22 mouse cellular contexts compared by ENCODE assay signal in genomic region chr4:108336765-108337164, GRCm38 (mm10). TPM values are rescaled to one million over a fixed set of nuclear protein-coding genes. Genes with fewer than 3 reads are reported as not detected.
DNase-seq lines count a peak whose midpoint lies in the region; ATAC-seq and TF ChIP-seq lines count a peak whose summit lies in the region.
"Had no signal": no experiment of that assay in that cellular context is flagged by ENCODE, and none has a peak within 500 bp of the region (broad histone marks: within the 10 kb centered on the region; RNA-seq: fewer than 3 reads in every experiment).

No protein-coding gene starts in this region.

- no peaks in the 10 kb centered on the region; the same call in 1 of the 2 replicates for H3K4me1 ChIP-seq in forebrain, embryonic 16.5 days (replicated peaks; ENCODE audit: control insufficient read depth, insufficient read depth, low read length)
- H3K4me1 ChIP-seq in forebrain, embryonic 12.5 days = peaks cover 14% of the 10 kb centered on the region
- peaks cover 3% of the 10 kb centered on the region; the same call in 1 of the 2 replicates for H3K4me1 ChIP-seq in midbrain, embryonic 11.5 days (ENCODE audit: control insufficient read depth, insufficient read depth, low read length)
- H3K4me1 ChIP-seq in midbrain, postnatal 0 days (ENCODE audit: insufficient read depth, low read length) = no peaks in the 10 kb centered on the region
- H3K4me1 ChIP-seq: embryonic facial prominence, embryonic 12.5 days had no signal

- 92% methylated on average over 2 of the region's 2 CpGs for WGBS in forebrain, embryonic 16.5 days
- 85% methylated on average over 2 of the region's 2 CpGs for WGBS in forebrain, embryonic 12.5 days
- 88% methylated on average over 2 of the region's 2 CpGs for WGBS in midbrain, embryonic 11.5 days
- whole genome bisulfite sequencing in midbrain, postnatal 0 days = 84% methylated on average over 2 of the region's 2 CpGs

- no peak overlapping the region for H3K4me2 ChIP-seq in forebrain, embryonic 16.5 days (ENCODE audit: low read length)
- H3K4me2 ChIP-seq in forebrain, embryonic 12.5 days = no peak overlapping the region
- no peak overlapping the region for H3K4me2 ChIP-seq in midbrain, embryonic 11.5 days
- no peak overlapping the region for H3K4me2 ChIP-seq in midbrain, postnatal 0 days (ENCODE audit: low read depth, low read length, poor library complexity, severe bottlenecking)
- H3K4me2 ChIP-seq: embryonic facial prominence, embryonic 12.5 days had no signal

- H3K36me3 ChIP-seq in forebrain, embryonic 16.5 days (ENCODE audit: control insufficient read depth, insufficient read depth) = peaks cover 8% of the 10 kb centered on the region
- peaks cover 61% of the 10 kb centered on the region for H3K36me3 ChIP-seq in forebrain, embryonic 12.5 days (replicated peaks)
- peaks cover 8% of the 10 kb centered on the region for H3K36me3 ChIP-seq in midbrain, embryonic 11.5 days (ENCODE audit: control insufficient read depth, insufficient read depth, low read length)
- H3K36me3 ChIP-seq in midbrain, postnatal 0 days (ENCODE audit: insufficient read depth, low read length) = peaks cover 29% of the 10 kb centered on the region

- no peak for DNase-seq in left cerebral cortex, adult 2 months (ENCODE audit: extremely low spot score in 1 of 2, low spot score in 2 of 2)
- no peak for DNase-seq in left cerebral cortex, postnatal 25 days (ENCODE audit: low spot score in 2 of 2)
- peak; percentile 70 for DNase-seq in midbrain, embryonic 11.5 days (ENCODE audit: low spot score, missing footprints)
- no peak for DNase-seq in midbrain, postnatal 0 days (ENCODE audit: low spot score)
- no peak for DNase-seq in gastrocnemius, postnatal 14 days
- DNase-seq: adrenal gland, adult 8-10 months; adrenal gland, postnatal 14 days; adrenal gland, postnatal 36 days; cerebellum, adult 11-12 months; cerebellum, adult 2 months; cerebellum, adult 9-10 months; cerebellum, postnatal 10 days; cerebellum, postnatal 25 days; forebrain, postnatal 0 days had no signal

- H3K9ac ChIP-seq in forebrain, embryonic 16.5 days (replicated peaks; ENCODE audit: low read depth, low read length) = no peak overlapping the region
- H3K9ac ChIP-seq in forebrain, embryonic 12.5 days = no peak overlapping the region
- no peak overlapping the region for H3K9ac ChIP-seq in midbrain, embryonic 11.5 days (ENCODE audit: low read length)
- no peak overlapping the region for H3K9ac ChIP-seq in midbrain, postnatal 0 days (replicated peaks; ENCODE audit: low read length, poor library complexity, severe bottlenecking)
- H3K9ac ChIP-seq: embryonic facial prominence, embryonic 12.5 days; forebrain, postnatal 0 days had no signal

- no peaks in the 10 kb centered on the region for H3K27me3 ChIP-seq in forebrain, embryonic 16.5 days (replicated peaks; ENCODE audit: control insufficient read depth, insufficient read depth, low read length)
- no peaks in the 10 kb centered on the region for H3K27me3 ChIP-seq in forebrain, embryonic 12.5 days
- H3K27me3 ChIP-seq in midbrain, embryonic 11.5 days (ENCODE audit: control insufficient read depth, insufficient read depth, low read length) = no peaks in the 10 kb centered on the region
- H3K27me3 ChIP-seq in midbrain, postnatal 0 days (ENCODE audit: insufficient read depth, low read length) = no peaks in the 10 kb centered on the region
- H3K27me3 ChIP-seq: embryonic facial prominence, embryonic 12.5 days; Patski had no signal

- no peak overlapping the region for H3K4me3 ChIP-seq in forebrain, embryonic 16.5 days (replicated peaks; ENCODE audit: low read length)
- no peak overlapping the region for H3K4me3 ChIP-seq in forebrain, embryonic 12.5 days (replicated peaks)
- no peak overlapping the region for H3K4me3 ChIP-seq in left cerebral cortex, adult 2 months
- H3K4me3 ChIP-seq in midbrain, embryonic 11.5 days (ENCODE audit: low read depth, low read length) = no peak overlapping the region
- no peak overlapping the region for H3K4me3 ChIP-seq in midbrain, postnatal 0 days (ENCODE audit: low read depth, low read length)
- H3K4me3 ChIP-seq: embryonic facial prominence, embryonic 10.5 days; embryonic facial prominence, embryonic 12.5 days had no signal

- H3K27ac ChIP-seq in forebrain, embryonic 16.5 days (ENCODE audit: low read length) = peak overlapping the region; percentile 25; the same call in 1 of the 2 replicates
- H3K27ac ChIP-seq in forebrain, embryonic 12.5 days = no peak overlapping the region
- H3K27ac ChIP-seq in left cerebral cortex, adult 2 months = peak overlapping the region; percentile 94
- no peak overlapping the region for H3K27ac ChIP-seq in midbrain, embryonic 11.5 days (ENCODE audit: low read depth, low read length)
- H3K27ac ChIP-seq in midbrain, postnatal 0 days (ENCODE audit: low read depth, low read length) = no peak overlapping the region
- H3K27ac ChIP-seq: embryonic facial prominence, embryonic 10.5 days; embryonic facial prominence, embryonic 12.5 days had no signal

- TF ChIP-seq CTCF in left cerebral cortex, adult 2 months (IDR thresholded peaks at IDR 0.05) = no peak
- TF ChIP-seq CTCF in midbrain, postnatal 0 days (IDR thresholded peaks at IDR 0.05) = no peak

- no peak for ATAC-seq in forebrain, embryonic 16.5 days
- no peak for ATAC-seq in forebrain, embryonic 12.5 days (ENCODE audit: low FRiP score)
- ATAC-seq in midbrain, embryonic 11.5 days (ENCODE audit: low FRiP score) = no peak
- ATAC-seq in midbrain, postnatal 0 days (ENCODE audit: low FRiP score) = no peak
- ATAC-seq: activated CD4-positive, CD25-positive, alpha-beta regulatory T cell, adult 4 months; forebrain, postnatal 0 days; Patski had no signal

- no peaks in the 10 kb centered on the region for H3K9me3 ChIP-seq in forebrain, embryonic 16.5 days (ENCODE audit: control insufficient read depth, low read length)
- H3K9me3 ChIP-seq in forebrain, embryonic 12.5 days = no peaks in the 10 kb centered on the region
- no peaks in the 10 kb centered on the region for H3K9me3 ChIP-seq in midbrain, embryonic 11.5 days (ENCODE audit: control insufficient read depth, low read length)
- no peaks in the 10 kb centered on the region for H3K9me3 ChIP-seq in midbrain, postnatal 0 days (ENCODE audit: low read length)
- H3K9me3 ChIP-seq: embryonic facial prominence, embryonic 10.5 days; embryonic facial prominence, embryonic 12.5 days; G1E had no signal

- intact Hi-C loops in left cerebral cortex, adult 2 months (cut with DNase I) = loop anchor here (5.0 kb wide), 1 partner anchor 241 kb away; the partner anchor contains the start of genes Orc1 and Prpf38a
- intact Hi-C loops in left cerebral cortex, postnatal 25 days (cut with DNase I) = no loop called here
- intact Hi-C loops in gastrocnemius, postnatal 14 days (cut with DNase I; ENCODE audit: low total_unique reads) = loop anchor here (10.0 kb wide), 1 partner anchor 218 kb away; no protein-coding TSS in a partner anchor

RNA-seq across cellular contexts. Expression of gene Coa7, which starts 8.8 kb away (rescaled TPM):
- 56.7 and 58.5 TPM in 2 replicates for polyA plus RNA-seq in forebrain, embryonic 16.5 days (2015; fragmentation: Nextera tagmentation; extraction: Ambion mirVana)
- polyA plus RNA-seq in forebrain, embryonic 12.5 days (2016; fragmentation: Nextera tagmentation; extraction: Ambion mirVana) = 49.0 and 49.3 TPM in 2 replicates
- 10 to 100 TPM; 24.1 to 28.5 TPM for total RNA-seq in left cerebral cortex, adult 2 months (2021)
- 10 to 100 TPM; 26.5 to 29.6 TPM for total RNA-seq in left cerebral cortex, postnatal 25 days (2021)
- 54.6 and 55.5 TPM in 2 replicates for polyA plus RNA-seq in midbrain, embryonic 11.5 days (2014; fragmentation: Nextera tagmentation; extraction: Ambion mirVana)
- total RNA-seq in midbrain, postnatal 0 days (2014; rRNA removed) = 16.8 and 59.5 TPM in 2 replicates
- 59.6 and 63.2 TPM in 2 replicates for polyA plus RNA-seq in midbrain, postnatal 0 days (2015; fragmentation: Nextera tagmentation; extraction: Ambion mirVana)
- total RNA-seq in gastrocnemius, postnatal 14 days (2021) = 10 to 100 TPM; 29.0 to 31.3 TPM

RNA-seq across cellular contexts. Expression of gene Zyg11b, which starts 35.9 kb away (rescaled TPM):
- 37.3 and 37.6 TPM in 2 replicates for polyA plus RNA-seq in forebrain, embryonic 16.5 days (2015; fragmentation: Nextera tagmentation; extraction: Ambion mirVana)
- 26.2 and 31.1 TPM in 2 replicates for polyA plus RNA-seq in forebrain, embryonic 12.5 days (2016; fragmentation: Nextera tagmentation; extraction: Ambion mirVana)
- 10 to 100 TPM; 96.7 to 98.7 TPM for total RNA-seq in left cerebral cortex, adult 2 months (2021)
- total RNA-seq in left cerebral cortex, postnatal 25 days (2021) = 100 to 1,000 TPM; 107 TPM
- 18.8 and 22.5 TPM in 2 replicates for polyA plus RNA-seq in midbrain, embryonic 11.5 days (2014; fragmentation: Nextera tagmentation; extraction: Ambion mirVana)
- total RNA-seq in midbrain, postnatal 0 days (2014; rRNA removed) = 131 and 162 TPM in 2 replicates
- polyA plus RNA-seq in midbrain, postnatal 0 days (2015; fragmentation: Nextera tagmentation; extraction: Ambion mirVana) = 22.3 and 26.0 TPM in 2 replicates
- 10 to 100 TPM; 37.7 to 38.7 TPM for total RNA-seq in gastrocnemius, postnatal 14 days (2021)

RNA-seq across cellular contexts. Expression of gene Shisal2a, which starts 46.4 kb away (rescaled TPM):
- polyA plus RNA-seq in forebrain, embryonic 16.5 days (2015; fragmentation: Nextera tagmentation; extraction: Ambion mirVana) = 1.7 and 2.7 TPM in 2 replicates
- polyA plus RNA-seq in forebrain, embryonic 12.5 days (2016; fragmentation: Nextera tagmentation; extraction: Ambion mirVana) = 2.2 and 2.3 TPM in 2 replicates
- total RNA-seq in left cerebral cortex, adult 2 months (2021) = not detected
- not detected for total RNA-seq in left cerebral cortex, postnatal 25 days (2021)
- polyA plus RNA-seq in midbrain, embryonic 11.5 days (2014; fragmentation: Nextera tagmentation; extraction: Ambion mirVana) = 1.6 and 2.4 TPM in 2 replicates
- total RNA-seq in midbrain, postnatal 0 days (2014; rRNA removed) = 0.49 and 5.5 TPM in 2 replicates
- polyA plus RNA-seq in midbrain, postnatal 0 days (2015; fragmentation: Nextera tagmentation; extraction: Ambion mirVana) = 12.6 and 15.5 TPM in 2 replicates
- total RNA-seq in gastrocnemius, postnatal 14 days (2021) = not detected
- total RNA-seq: G1E had no signal
- polyA plus RNA-seq: activated CD4-positive, CD25-positive, alpha-beta regulatory T cell, adult 4 months; C2C12; G1E; Patski had no signal

Comparison
In these comparisons a context has a peak if more than half of its experiments do, and no peak if none do; other contexts are left out.
1. H3K27ac ChIP-seq: peak in forebrain, embryonic 16.5 days (single experiment) and left cerebral cortex, adult 2 months (single experiment); none in forebrain, embryonic 12.5 days (single experiment), midbrain, embryonic 11.5 days (single experiment) and midbrain, postnatal 0 days (single experiment).